Mouse (Mus musculus): ENCODE results near the gene Mlf2.

GRCm38 (mm10) chr6:124901851-124902250 lies 29.3 kb upstream of the Mlf2 start:
- TF ChIP-seq CTCF (IDR thresholded peaks at IDR 0.05; ENCODE audit: low read depth) = no peak
- TF ChIP-seq EP300 (IDR thresholded peaks at IDR 0.05; ENCODE audit: low read depth) = no peak
